Mouse (Mus musculus): Measurements from ENCODE around the gene Tymp. TPM values are rescaled to one million over a fixed set of nuclear protein-coding genes. Genes with fewer than 3 reads are reported as not detected.

Gene Tymp
- polyA plus RNA-seq, 1 experiment from 2014 or later, result 2.2 TPM

- Histone ChIP-seq H3K36me3 (ENCODE audit: control insufficient read depth, insufficient read depth, low read length) (peaks cover 15% of the 10 kb centered on the region), H3K9me3 (ENCODE audit: control insufficient read depth, low read length) (no peaks in the 10 kb centered on the region), H3K4me2 (ENCODE audit: low read depth, severe bottlenecking) (peak overlapping the region; percentile 75; the same call in 1 of the 2 replicates), H3K4me1 (ENCODE audit: control insufficient read depth, insufficient read depth, low read length) (peaks cover 8% of the 10 kb centered on the region; the same call in 1 of the 2 replicates), H3K27me3 (ENCODE audit: control insufficient read depth, insufficient read depth, low read length) (no peaks in the 10 kb centered on the region), H3K4me3 (ENCODE audit: low read depth, low read length) (no peak overlapping the region), H3K9ac (ENCODE audit: low read length) (no peak overlapping the region; the same call in 1 of the 2 replicates), H3K27ac (replicated peaks; ENCODE audit: low read depth, low read length) (no peak overlapping the region)
- ATAC-seq (ENCODE audit: insufficient number of reproducible peaks, low FRiP score, low TSS enrichment, low read depth), result no peak
- 97% methylated on average over 16 of the region's 16 CpGs for WGBS
- DNase-seq (ENCODE audit: low spot score), result no peak
These were observed 23.0 kb downstream of the Tymp start for GRCm38 (mm10) chr15:89353837-89354236.

DNA sequence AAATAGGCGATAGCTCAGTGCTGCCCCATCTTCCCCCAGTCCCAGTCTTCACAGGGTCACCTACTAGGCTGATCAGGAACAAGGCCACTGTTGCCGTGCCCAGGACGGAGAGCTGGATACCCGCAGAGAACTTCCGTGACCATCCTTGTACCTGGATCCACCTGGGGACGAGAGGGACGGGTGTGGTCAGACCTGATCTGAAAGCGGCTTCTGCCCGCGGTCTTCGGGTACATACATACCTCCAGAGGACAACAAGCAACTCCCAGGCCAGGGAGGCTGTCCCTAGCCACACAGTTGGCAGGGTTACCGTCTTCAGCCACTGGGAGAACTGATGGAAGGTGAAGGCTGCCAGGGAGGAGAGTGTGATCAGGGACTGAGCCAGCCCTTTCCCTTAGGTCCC, 24.0 kb downstream of the Tymp start:
- Histone ChIP-seq H3K36me3 (ENCODE audit: control insufficient read depth, insufficient read depth, low read length) (peaks cover 15% of the 10 kb centered on the region), H3K4me2 (ENCODE audit: low read depth, severe bottlenecking) (no peak overlapping the region), H3K27me3 (ENCODE audit: control insufficient read depth, insufficient read depth, low read length) (no peaks in the 10 kb centered on the region), H3K4me3 (ENCODE audit: low read depth, low read length) (no peak overlapping the region), H3K4me1 (ENCODE audit: control insufficient read depth, insufficient read depth, low read length) (peaks cover 8% of the 10 kb centered on the region; the same call in 1 of the 2 replicates), H3K27ac (replicated peaks; ENCODE audit: low read depth, low read length) (no peak overlapping the region), H3K9ac (ENCODE audit: low read length) (no peak overlapping the region), H3K9me3 (ENCODE audit: control insufficient read depth, low read length) (no peaks in the 10 kb centered on the region)
- ATAC-seq (ENCODE audit: insufficient number of reproducible peaks, low FRiP score, low TSS enrichment, low read depth) (no peak), DNase-seq (ENCODE audit: low spot score) (no peak)
- WGBS, result 92% methylated on average over 12 of the region's 12 CpGs

DNA sequence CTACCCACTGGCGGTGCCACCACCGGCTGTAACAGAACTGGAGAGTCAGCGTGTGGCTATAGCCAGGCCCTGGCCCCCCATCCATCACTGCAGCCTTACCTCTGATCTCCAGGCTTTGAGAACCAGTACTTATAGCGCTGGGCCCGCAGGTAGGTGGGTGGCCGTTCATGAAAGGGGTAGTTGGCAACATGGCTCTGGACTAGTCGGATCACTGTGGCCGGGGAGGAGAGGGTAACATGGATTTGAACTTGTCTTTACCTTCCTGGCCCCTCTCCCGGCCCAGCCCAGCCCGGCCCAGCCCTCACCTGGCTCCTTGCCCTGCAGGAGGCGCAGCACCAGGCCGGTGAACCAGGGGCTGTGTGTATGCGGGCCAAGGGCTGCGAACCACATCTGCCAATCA, 24.8 kb downstream of the Tymp start:
- Histone ChIP-seq H3K27ac (replicated peaks; ENCODE audit: low read depth, low read length) (no peak overlapping the region), H3K4me3 (ENCODE audit: low read depth, low read length) (no peak overlapping the region), H3K9ac (ENCODE audit: low read length) (no peak overlapping the region), H3K27me3 (ENCODE audit: control insufficient read depth, insufficient read depth, low read length) (no peaks in the 10 kb centered on the region), H3K9me3 (ENCODE audit: control insufficient read depth, low read length) (no peaks in the 10 kb centered on the region), H3K4me1 (ENCODE audit: control insufficient read depth, insufficient read depth, low read length) (peaks cover 8% of the 10 kb centered on the region; the same call in 1 of the 2 replicates), H3K36me3 (ENCODE audit: control insufficient read depth, insufficient read depth, low read length) (peaks cover 15% of the 10 kb centered on the region), H3K4me2 (ENCODE audit: low read depth, severe bottlenecking) (no peak overlapping the region)
- WGBS, result 89% methylated on average over 14 of the region's 14 CpGs
- no peak for ATAC-seq (ENCODE audit: insufficient number of reproducible peaks, low FRiP score, low TSS enrichment, low read depth)
- DNase-seq (ENCODE audit: low spot score), result no peak

DNA sequence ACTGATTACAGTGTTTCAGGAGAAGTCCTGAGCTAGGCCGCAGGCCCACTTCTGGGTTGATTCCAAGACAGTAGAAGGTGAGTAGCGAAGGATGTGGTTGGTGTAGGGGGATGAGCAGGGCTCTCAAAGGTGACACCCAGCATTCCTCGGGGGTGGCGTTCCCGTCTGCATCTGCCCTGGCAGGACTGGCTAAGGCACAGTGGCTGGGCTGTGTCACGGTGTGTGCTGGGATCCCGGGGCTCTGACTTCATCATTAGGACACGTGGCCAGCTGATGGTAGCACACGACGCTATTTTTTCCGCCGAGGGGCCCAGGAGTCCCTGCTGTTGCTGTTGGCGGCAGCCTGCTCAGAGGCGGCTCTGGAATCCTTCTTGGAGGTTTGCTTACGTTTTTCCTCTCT, 25.5 kb downstream of the Tymp start:
- no peak for ATAC-seq (ENCODE audit: insufficient number of reproducible peaks, low FRiP score, low TSS enrichment, low read depth)
- 89% methylated on average over 15 of the region's 15 CpGs for WGBS
- Histone ChIP-seq H3K9me3 (ENCODE audit: control insufficient read depth, low read length) (no peaks in the 10 kb centered on the region), H3K27me3 (ENCODE audit: control insufficient read depth, insufficient read depth, low read length) (no peaks in the 10 kb centered on the region), H3K4me3 (ENCODE audit: low read depth, low read length) (no peak overlapping the region), H3K36me3 (ENCODE audit: control insufficient read depth, insufficient read depth, low read length) (peaks cover 15% of the 10 kb centered on the region), H3K4me2 (ENCODE audit: low read depth, severe bottlenecking) (no peak overlapping the region), H3K9ac (ENCODE audit: low read length) (no peak overlapping the region), H3K27ac (replicated peaks; ENCODE audit: low read depth, low read length) (no peak overlapping the region), H3K4me1 (ENCODE audit: control insufficient read depth, insufficient read depth, low read length) (peaks cover 8% of the 10 kb centered on the region; the same call in 1 of the 2 replicates)
- DNase-seq (ENCODE audit: low spot score), result no peak

DNA sequence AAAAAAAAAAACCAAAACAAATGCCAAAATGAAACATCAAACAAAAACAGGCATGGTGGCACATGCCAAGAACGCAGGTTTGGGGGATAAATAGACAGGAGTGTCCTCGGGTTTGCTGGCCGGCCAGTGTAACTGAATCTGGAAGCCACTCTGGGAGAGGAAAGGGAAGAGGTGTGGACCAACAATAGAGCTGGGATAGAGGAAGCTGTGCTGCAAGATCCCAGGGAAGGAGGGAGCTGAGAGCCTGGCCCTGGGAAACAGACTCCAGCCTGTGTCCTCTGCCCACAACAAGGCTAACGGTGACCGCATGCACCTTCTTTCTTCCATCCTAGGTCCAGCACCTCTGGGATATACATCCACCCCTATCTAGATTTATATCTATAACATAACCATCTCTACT, 26.4 kb downstream of the Tymp start:
- Histone ChIP-seq H3K27ac (replicated peaks; ENCODE audit: low read depth, low read length) (no peak overlapping the region), H3K4me2 (ENCODE audit: low read depth, severe bottlenecking) (no peak overlapping the region), H3K27me3 (ENCODE audit: control insufficient read depth, insufficient read depth, low read length) (no peaks in the 10 kb centered on the region), H3K36me3 (ENCODE audit: control insufficient read depth, insufficient read depth, low read length) (peaks cover 15% of the 10 kb centered on the region), H3K9ac (ENCODE audit: low read length) (no peak overlapping the region), H3K4me3 (ENCODE audit: low read depth, low read length) (no peak overlapping the region), H3K9me3 (ENCODE audit: control insufficient read depth, low read length) (no peaks in the 10 kb centered on the region), H3K4me1 (ENCODE audit: control insufficient read depth, insufficient read depth, low read length) (peaks cover 8% of the 10 kb centered on the region; the same call in 1 of the 2 replicates)
- DNase-seq (ENCODE audit: low spot score), result no peak
- ATAC-seq (ENCODE audit: insufficient number of reproducible peaks, low FRiP score, low TSS enrichment, low read depth), result no peak
- 79% methylated on average over 5 of the region's 5 CpGs for WGBS

DNA sequence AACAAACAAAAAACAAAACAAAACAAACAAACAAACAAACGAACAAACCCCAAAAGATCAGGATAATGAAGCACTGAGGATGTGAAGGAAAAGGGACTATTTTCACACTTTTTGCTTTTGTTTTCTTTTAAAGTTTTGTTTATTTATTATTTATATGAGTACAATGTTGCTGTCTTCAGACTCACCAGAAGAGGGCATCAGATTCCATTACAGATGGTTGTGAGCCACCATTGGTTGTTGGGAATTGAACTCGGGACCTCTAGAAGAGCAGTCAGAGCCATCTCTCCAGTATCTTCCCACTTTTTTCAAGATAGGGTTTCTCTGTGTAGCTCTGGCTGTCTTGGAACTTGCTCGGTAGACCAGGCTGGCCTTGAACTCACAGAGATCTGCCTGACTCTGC, 33.5 kb downstream of the Tymp start:
- 82% methylated on average over 3 of the region's 3 CpGs for WGBS
- no peak for ATAC-seq (ENCODE audit: insufficient number of reproducible peaks, low FRiP score, low TSS enrichment, low read depth)
- H3K36me3 ChIP-seq (ENCODE audit: control insufficient read depth, insufficient read depth, low read length), result no peaks in the 10 kb centered on the region
- no peak overlapping the region for H3K4me3 ChIP-seq (ENCODE audit: low read depth, low read length)
- DNase-seq (ENCODE audit: low spot score), result no peak
- H3K4me2 ChIP-seq (ENCODE audit: low read depth, severe bottlenecking), result no peak overlapping the region
- no peaks in the 10 kb centered on the region for H3K9me3 ChIP-seq (ENCODE audit: control insufficient read depth, low read length)
- H3K9ac ChIP-seq (ENCODE audit: low read length), result no peak overlapping the region
- no peaks in the 10 kb centered on the region for H3K4me1 ChIP-seq (ENCODE audit: control insufficient read depth, insufficient read depth, low read length)
- no peaks in the 10 kb centered on the region for H3K27me3 ChIP-seq (ENCODE audit: control insufficient read depth, insufficient read depth, low read length)
- H3K27ac ChIP-seq (replicated peaks; ENCODE audit: low read depth, low read length), result no peak overlapping the region

DNA sequence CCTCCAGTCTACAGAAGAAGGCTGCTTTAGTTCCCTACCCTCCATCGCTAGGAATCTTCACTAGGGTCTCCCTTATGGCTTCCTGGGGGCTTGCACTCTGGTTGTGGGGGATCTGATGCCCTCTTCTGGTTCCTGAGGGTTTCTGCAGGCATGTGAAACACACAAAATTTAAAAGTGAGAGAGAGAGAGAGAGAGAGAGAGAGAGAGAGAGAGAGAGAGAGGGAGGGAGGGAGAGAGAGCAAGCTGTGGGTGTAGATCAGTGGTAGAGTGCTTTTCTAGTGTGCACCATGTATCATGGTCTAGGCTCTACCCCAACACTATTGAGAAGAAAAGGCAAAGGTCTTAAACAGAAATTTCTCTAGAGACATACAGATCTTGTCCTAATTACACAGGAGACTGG, 35.2 kb downstream of the Tymp start:
- ATAC-seq (ENCODE audit: insufficient number of reproducible peaks, low FRiP score, low TSS enrichment, low read depth), result no peak
- Histone ChIP-seq H3K4me2 (ENCODE audit: low read depth, severe bottlenecking) (no peak overlapping the region), H3K9ac (ENCODE audit: low read length) (no peak overlapping the region), H3K9me3 (ENCODE audit: control insufficient read depth, low read length) (no peaks in the 10 kb centered on the region), H3K27me3 (ENCODE audit: control insufficient read depth, insufficient read depth, low read length) (no peaks in the 10 kb centered on the region), H3K4me3 (ENCODE audit: low read depth, low read length) (no peak overlapping the region), H3K27ac (replicated peaks; ENCODE audit: low read depth, low read length) (no peak overlapping the region), H3K4me1 (ENCODE audit: control insufficient read depth, insufficient read depth, low read length) (no peaks in the 10 kb centered on the region), H3K36me3 (ENCODE audit: control insufficient read depth, insufficient read depth, low read length) (no peaks in the 10 kb centered on the region)
- no peak for DNase-seq (ENCODE audit: low spot score)
- 48% methylated on average over 1 of the region's 1 CpGs for WGBS

GRCm38 (mm10) chr15:89340136-89340535, 36.7 kb downstream of the Tymp start:
- no peak overlapping the region for H3K4me3 ChIP-seq (ENCODE audit: low read depth, low read length)
- H3K36me3 ChIP-seq (ENCODE audit: control insufficient read depth, insufficient read depth, low read length), result no peaks in the 10 kb centered on the region
- no peaks in the 10 kb centered on the region for H3K27me3 ChIP-seq (ENCODE audit: control insufficient read depth, insufficient read depth, low read length)
- H3K4me2 ChIP-seq (ENCODE audit: low read depth, severe bottlenecking), result no peak overlapping the region
- no peaks in the 10 kb centered on the region for H3K9me3 ChIP-seq (ENCODE audit: control insufficient read depth, low read length)
- ATAC-seq (ENCODE audit: insufficient number of reproducible peaks, low FRiP score, low TSS enrichment, low read depth) (no peak), DNase-seq (ENCODE audit: low spot score) (no peak)
- no peaks in the 10 kb centered on the region for H3K4me1 ChIP-seq (ENCODE audit: control insufficient read depth, insufficient read depth, low read length)
- no peak overlapping the region for H3K9ac ChIP-seq (ENCODE audit: low read length)
- no peak overlapping the region for H3K27ac ChIP-seq (replicated peaks; ENCODE audit: low read depth, low read length)
- 81% methylated on average over 3 of the region's 3 CpGs for WGBS

DNA sequence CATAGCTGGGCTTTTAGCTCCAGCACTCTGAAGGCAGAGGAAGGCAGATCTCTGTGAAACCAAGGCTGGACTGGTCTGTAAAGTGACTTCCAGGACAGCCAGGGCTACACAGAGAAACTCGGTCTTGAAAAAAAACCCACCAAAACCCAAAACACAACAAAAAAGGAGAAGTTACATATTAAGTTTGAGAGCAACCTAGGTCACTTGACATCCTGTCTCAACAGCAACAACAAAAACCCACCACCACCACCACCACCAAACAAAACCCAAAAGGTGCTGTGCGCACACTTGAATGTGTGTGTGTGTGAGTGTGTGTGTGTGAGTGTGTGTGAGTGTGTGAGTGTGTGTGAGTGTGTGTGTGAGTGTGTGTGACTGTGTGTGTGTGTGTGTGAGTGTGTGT, 37.1 kb downstream of the Tymp start:
- H3K9ac ChIP-seq (ENCODE audit: low read length), result no peak overlapping the region
- H3K27me3 ChIP-seq (ENCODE audit: control insufficient read depth, insufficient read depth, low read length), result no peaks in the 10 kb centered on the region
- H3K27ac ChIP-seq (replicated peaks; ENCODE audit: low read depth, low read length), result no peak overlapping the region
- no peaks in the 10 kb centered on the region for H3K4me1 ChIP-seq (ENCODE audit: control insufficient read depth, insufficient read depth, low read length)
- no peak for ATAC-seq (ENCODE audit: insufficient number of reproducible peaks, low FRiP score, low TSS enrichment, low read depth)
- DNase-seq (ENCODE audit: low spot score), result no peak
- H3K36me3 ChIP-seq (ENCODE audit: control insufficient read depth, insufficient read depth, low read length), result no peaks in the 10 kb centered on the region
- no peak overlapping the region for H3K4me2 ChIP-seq (ENCODE audit: low read depth, severe bottlenecking)
- no peaks in the 10 kb centered on the region for H3K9me3 ChIP-seq (ENCODE audit: control insufficient read depth, low read length)
- H3K4me3 ChIP-seq (ENCODE audit: low read depth, low read length), result no peak overlapping the region
- 87% methylated on average over 2 of the region's 2 CpGs for WGBS
